Mouse (Mus musculus): ENCODE measurements around the gene Ikzf4.

Ikzf4 gene

DNA sequence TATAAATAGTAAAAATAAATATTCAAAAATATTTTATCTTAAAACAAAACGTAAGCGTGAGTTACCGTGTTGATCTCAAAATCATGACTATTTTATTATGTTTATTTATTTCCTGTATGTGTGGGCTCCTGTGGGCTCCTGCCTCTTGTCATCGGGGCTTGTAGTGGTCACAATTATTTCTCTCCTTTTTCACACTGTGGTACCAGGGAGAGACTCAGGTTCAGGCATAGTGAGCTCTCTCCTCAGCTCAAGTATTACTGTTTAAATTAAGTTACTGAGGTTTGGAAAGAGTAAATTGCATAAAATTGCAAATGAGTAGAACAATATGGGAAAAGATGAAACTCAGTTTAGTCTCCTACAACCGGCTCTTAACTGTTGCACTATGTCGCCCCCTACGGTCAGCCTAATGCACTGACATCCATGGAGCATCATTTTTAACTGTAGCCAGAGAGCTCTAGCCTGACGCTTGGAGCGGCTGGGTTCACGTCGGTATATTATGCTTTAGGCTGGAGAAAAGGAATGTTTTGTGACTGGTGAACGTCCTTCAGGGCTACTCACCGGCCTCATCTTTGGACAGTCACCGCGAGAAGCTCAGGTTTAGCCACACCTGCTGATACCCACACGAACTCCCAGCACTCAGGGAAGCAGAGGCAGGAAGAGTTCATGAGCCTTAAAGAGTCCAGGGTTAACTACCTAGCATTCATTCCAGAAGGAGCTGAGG is 33.2 kb downstream of the Ikzf4 start:
- DNase-seq (ENCODE audit: low read depth, low spot score): no peak

DNA sequence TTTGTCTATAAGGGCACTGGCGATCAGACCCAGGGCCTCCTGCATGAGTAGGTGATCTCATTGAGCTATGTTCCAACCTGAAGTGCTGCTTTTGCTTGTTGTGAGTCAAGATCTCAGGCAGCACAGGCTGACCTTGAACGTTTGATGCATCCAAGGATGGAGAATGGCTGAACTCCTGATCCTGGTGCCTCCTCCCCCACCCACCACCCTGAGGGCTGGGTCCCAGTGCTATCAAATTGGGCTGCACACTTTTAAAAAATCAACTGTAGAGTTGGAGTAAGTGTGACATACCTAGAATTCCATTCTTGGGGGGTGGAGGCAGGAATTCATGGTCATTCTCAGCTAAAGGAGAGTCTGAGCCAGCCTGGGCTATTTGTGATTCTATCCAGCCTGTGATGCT is 39.3 kb downstream of the Ikzf4 start:
- peak; percentile 60 for DNase-seq (ENCODE audit: low read depth, low spot score)

DNA sequence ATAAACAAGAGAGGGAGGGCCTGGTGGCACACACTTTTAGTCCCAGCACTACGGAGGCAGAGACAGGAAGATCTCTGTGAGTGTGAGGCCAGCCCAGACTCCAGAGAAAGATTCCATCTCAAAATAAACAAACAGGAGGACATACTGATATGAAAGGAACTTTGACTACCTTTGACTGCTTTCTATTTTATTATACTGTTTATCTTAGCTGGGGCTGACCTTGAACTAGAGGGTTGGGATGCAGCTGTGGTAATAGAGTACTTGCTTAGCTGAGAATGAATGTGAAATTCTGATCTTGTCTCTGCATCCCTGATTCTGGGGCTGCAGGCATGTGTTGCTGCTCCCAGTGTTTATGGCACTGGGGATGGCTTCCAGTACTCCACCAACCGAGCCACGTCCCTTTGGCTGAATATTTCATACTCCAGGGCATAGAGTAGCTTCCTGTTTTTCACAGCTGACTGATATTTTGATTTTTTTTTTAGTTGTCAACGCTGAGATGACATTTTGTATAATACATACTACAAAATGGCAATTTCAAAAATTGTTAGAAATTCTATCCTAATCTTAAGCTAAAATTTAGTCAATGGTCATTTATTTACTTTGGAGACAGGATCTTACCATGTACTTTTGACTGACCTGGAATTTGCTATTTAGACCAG is 43.2 kb downstream of the Ikzf4 start:
- DNase-seq (ENCODE audit: low read depth, low spot score): no peak

DNA sequence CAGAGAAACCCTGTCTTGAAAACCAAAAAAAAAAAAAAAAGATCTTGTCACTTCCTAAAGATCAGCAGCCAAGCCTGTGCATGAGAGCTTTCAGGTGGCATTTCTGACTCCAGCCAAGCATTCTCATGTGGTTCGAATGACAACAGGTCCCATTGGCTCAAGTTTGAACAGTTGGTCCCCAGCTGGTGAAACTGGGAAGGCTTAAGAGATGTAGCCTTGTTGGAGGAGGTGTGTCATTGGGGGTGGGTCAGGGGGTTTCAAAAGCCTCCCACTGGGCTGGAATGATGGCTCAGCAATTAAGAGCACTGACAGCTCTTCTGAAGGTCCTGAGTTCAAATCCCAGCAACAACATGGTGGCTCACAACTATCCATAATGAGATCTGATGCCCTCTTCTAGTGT is 44.3 kb downstream of the Ikzf4 start:
- DNase-seq (ENCODE audit: low read depth, low spot score): no peak

DNA sequence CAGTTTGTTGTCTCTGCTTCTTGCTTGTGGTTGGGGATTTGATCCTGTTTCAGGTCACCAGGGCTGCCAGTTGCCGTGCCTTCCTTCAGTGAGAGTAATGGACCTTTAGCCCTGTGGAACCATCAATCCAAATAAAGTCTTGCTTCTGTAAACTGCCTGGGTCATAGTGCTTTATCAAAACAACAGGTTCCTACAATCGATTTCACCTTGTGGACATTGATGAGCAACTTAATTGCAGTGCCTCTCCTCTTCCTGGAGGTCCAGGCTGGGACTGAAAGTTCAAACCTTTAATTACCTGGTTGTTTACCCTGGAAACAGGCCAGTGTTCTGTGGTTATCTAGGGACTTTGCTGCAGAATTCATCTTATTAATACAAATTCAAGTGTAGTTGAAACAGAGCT is 47.3 kb downstream of the Ikzf4 start:
- no peak for DNase-seq (ENCODE audit: low read depth, low spot score)

DNA sequence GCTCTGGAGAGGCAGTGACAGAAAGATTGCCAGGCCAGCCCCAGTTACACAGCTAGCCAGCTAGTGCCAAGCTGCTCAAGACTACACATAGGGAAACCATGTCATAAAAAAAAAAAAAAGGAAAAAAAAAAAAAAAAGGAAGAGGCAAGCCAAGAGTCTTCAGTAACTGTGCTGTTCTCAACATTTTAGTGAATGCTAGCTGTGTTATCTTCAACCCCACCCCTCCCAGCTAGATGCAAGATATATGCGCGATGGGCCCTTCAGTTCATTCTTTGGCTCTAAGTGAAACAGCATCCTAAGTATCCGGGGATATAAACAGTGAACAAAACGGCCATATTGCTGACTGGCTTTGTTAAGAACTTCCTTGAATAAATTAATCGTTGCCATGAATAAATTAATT is 53.0 kb downstream of the Ikzf4 start:
- DNase-seq (ENCODE audit: low read depth, low spot score): no peak

DNA sequence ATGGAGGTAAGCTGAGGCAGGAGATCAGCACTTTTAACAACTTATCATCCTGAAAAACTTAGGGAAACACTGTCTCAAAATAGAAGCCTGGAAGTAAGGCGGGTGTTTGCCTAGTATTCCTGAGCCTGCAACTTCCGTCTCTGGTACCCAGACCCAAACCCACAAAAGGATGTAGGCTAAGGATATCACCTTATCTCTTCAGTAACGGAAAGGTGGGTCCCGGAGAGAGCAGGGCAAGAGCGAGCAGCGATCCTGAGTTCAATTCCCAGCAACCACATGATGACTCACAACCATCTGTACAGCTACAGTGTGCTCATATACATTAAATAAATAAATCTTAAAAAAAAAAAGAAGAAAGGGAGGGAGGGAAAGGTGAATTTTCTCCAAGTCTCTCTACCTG is 54.4 kb downstream of the Ikzf4 start:
- no peak for DNase-seq (ENCODE audit: low read depth, low spot score)

DNA sequence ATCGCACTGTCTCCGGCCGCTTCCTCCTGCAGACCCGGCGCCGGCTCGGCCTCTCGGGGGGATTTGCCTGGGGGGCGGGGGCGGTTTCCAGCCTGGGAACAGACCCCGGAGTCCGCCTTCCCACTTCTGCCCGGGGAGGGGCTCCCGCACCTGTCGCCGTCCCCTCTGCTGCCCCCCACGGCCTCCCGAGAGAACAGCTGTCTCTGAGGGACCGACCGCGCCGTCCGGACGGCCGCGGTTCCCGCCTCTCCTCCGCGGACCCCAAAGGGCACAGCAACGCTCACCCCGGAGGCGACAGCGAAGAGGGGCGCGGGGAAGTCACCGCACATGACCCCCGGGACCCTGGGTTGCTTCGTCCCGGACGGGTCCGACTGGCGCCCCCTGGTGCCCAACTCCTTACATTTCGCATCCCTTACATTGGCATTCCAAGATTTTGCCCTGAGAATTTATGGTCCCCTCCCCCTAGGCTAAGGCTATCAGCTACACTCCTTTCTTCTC is 55.5 kb downstream of the Ikzf4 start:
- peak; percentile 60 for DNase-seq (ENCODE audit: low read depth, low spot score)

DNA sequence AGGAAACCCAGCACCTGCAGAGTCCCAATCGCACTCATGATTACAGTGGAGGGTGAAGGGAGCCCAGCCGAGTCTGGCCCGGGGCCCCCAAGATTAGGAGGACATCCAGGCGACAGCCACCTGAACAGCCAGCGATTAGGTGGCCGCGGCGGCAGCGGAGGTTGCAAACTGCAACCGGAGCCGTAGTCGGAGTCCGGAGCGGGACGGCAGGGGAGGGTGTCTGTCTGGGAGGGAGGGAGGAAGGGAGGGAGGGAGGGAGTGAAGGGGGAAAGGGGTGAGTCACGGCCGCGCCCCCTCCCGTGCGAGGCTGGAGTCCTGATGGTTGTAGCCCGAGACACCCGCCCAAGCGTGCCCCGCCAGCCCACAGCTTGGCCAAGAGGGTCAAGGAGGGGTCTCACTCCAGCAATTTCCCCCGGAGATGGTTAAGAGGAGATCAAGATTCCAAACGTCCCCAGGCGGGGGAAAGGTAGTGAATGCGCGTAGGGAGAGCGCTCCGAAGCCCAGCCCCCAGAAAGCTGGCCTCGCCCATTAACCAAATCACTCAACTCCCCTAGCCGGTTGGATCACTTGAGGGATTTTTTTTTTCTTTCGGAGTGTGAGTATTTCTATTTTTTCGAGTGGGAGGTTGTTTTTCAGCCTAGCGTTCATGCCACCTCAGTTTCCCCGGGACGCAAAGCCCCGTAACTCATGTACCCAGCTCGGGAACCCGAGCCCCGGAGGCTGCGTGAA is 56.2 kb downstream of the Ikzf4 start, which contains the start of gene Erbb3:
Gene Erbb3, minus strand, starts transcription at position 189 of the 729 bp plus-strand sequence.
- DNase-seq (ENCODE audit: low read depth, low spot score): peak; percentile 74

DNA sequence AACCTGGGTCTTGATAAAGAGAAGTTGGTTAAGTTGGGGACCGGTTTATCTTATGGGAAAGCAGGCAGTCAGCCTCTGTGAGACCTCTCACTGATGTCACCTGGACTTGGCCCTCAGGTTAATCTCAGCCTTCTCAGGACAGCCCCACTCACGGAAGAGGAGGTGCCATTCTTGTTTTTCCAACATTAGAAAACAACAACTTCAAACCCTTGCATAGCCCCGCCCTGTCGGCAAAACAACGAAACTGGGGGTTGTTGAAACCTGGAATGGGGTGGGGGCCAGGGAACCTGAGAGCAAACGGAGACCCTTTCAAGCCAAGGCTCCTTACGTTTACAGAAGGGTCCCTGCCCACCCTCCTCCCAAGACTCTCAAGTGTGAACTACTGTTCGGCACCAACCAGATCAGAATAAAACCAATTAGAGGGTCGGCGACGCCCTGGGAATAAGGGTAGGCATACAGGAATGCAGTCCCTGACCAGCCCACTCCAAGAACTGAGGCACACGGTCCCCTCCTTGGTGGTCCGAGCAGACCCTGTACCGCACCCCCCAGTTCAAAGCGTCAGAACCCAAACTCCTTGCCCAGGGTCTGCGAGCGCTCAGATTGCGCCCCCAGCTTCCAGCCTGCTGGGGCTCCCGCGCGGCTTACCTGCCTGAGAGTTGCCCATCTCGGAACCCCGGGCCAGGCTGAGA is 56.9 kb downstream of the Ikzf4 start:
- no peak for DNase-seq (ENCODE audit: low read depth, low spot score)

DNA sequence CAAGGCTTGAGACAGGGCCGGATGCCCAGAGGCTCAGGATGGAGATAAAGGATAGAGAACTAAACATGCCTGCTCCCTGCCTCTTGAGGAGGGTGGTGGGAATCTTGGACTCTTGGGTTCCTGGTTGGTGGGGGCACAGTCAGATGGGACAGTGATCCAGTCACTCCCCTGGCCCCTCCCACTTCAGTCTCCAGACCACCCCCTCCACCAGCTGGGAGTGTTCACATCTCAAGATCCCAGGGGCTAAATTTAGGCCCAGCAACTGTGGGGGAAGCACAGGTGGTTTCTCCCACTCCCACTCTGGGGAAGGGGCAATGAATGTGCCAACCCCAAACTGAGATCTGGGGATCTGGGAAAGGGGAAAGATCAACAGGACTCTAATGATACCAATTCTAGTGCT is 57.7 kb downstream of the Ikzf4 start:
- no peak for DNase-seq (ENCODE audit: low read depth, low spot score)

DNA sequence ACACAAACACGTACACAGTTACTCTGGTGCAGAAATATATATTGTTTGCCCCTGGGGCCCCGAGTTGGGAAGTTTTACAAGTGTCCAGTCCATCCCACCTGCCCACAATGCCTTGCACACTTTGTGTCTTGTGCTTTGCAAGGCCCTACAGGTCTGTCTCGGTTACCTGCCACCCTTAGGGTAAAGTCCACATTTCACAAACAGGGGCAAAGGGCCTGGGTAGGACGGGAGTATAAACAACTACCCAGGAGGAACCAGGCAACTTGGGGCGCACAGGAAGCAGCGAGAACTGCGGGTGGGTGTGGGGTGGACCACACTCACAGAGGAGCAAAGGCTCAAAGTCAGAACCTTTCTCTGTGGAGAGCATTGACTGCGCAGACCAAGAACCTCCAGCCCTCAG is 58.1 kb downstream of the Ikzf4 start:
- no peak for DNase-seq (ENCODE audit: low read depth, low spot score)

DNA sequence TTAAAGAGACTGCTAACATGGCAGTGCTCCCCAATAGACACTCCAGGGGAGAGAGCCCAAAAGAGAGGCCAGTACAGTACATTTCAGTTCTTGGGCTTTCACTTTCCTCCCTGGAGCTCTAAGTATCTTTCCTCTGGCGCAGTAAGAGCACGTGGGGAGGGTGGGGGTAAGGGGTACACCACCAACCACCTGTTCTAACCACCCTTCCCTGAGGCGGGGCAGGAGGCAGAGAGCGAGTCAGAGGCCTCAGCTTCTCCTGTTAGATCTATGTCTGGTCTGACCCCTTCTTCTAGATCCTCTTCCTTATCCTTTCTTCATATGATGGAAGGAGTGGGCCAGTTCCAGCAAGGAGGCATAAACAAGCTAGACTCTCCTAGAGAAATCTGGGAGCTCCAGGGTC is 58.7 kb downstream of the Ikzf4 start:
- no peak for DNase-seq (ENCODE audit: low read depth, low spot score)

DNA sequence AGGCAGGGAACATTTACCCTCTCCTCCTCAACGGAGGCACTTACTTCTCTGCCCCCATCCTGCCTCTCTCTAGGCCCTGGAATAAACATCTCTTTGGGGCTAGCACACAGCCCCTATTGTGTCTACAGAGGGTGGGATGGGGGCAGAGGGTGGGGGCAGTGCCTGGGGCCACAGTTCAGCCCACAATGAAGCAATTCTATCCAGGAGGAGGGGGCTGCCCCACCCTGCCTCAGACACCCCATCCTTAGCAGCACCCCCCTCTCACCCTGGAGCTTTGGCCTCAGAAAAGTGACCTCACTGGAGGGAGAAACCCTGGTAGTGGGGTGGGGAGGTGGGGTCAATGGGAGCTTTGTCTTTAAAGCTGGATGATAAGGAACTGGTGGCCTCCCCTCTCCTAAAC is 59.2 kb downstream of the Ikzf4 start:
- DNase-seq (ENCODE audit: low read depth, low spot score): no peak

DNA sequence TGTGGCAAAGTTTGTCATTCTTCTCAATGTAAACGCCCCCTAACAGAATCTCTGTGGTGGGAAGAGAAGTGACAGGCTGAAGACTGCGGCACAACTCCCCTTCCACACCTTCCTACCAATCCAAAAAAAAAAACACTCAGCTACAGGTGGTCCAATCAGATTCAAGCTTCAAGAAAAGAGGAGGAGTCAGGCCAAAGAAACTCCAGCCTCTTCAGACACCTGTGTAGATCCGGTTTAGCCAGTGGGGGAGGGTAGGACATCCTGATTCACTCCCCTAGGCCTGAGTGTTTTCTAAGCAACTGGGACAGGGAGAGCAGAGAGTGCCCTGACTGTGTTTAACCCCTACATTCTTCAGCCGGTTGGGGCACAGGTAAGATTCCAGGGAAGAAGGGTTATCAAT is 61.4 kb downstream of the Ikzf4 start:
- peak; percentile 68 for DNase-seq (ENCODE audit: low read depth, low spot score)

DNA sequence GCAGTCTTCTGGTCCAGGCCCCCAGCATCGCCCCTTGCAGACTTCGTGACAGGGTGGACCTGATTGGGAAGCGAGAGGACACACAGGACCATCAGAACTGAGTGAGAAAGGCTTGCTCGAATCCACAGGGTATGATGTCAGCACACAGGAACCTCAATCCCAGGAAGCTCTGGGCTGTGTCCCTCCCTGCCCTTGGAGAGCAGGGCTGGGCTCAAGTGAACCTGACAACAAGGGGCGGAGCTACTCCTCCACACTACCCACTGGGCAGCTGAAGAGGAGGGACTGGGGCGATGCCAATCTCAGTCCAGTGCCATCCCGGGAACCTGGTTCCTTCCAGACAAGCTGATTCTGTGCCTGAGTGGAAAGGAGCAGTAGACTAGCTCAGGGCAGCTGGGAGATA is 62.1 kb downstream of the Ikzf4 start:
- no peak for DNase-seq (ENCODE audit: low read depth, low spot score)

All from WW6 (cell line).